Mouse (Mus musculus) cerebellum, postnatal 25 days (tissue): ENCODE measurements around the gene Crisp3.
"Not testable (repeated sequence)": the region's sequence is repeated elsewhere in the genome, so short reads cannot be mapped to it uniquely, and the experiment has no call there.

Experiments used
- DNase-seq, 2 experiments: peaks; one replicate each; pipeline ENCODE4 v3.0.0; 2021; ENCODE audit warnings: mixed read lengths in 2 of 2

Gene Crisp3

GRCm38 (mm10) chr17:40242135-40242534 is at the start of gene Crisp3:
Gene Crisp3 (minus strand): TSS chr17:40242288.
- no peak for DNase-seq

- DNase-seq, result no peak
Observed at GRCm38 (mm10) chr17:40285435-40285834, 43.3 kb upstream of the Crisp3 start.

- no peak for DNase-seq
Observed at GRCm38 (mm10) chr17:40275519-40275918, 33.4 kb upstream of the Crisp3 start.

- DNase-seq, result no peak
Observed at GRCm38 (mm10) chr17:40274906-40275470, 32.9 kb upstream of the Crisp3 start.

- no peak for DNase-seq
Observed at GRCm38 (mm10) chr17:40252487-40252886, 10.4 kb upstream of the Crisp3 start.

GRCm38 (mm10) chr17:40208540-40208939 is 33.5 kb downstream of the Crisp3 start, which contains the start of gene Pgk2:
Gene Pgk2 (minus strand): TSS chr17:40208640.
- DNase-seq, result no peak

GRCm38 (mm10) chr17:40201803-40202202 is 40.3 kb downstream of the Crisp3 start:
- not testable (repeated sequence) for DNase-seq

GRCm38 (mm10) chr17:40190192-40190591 is 51.9 kb downstream of the Crisp3 start:
- not testable (repeated sequence) for DNase-seq
